Mouse (Mus musculus) mouse trophoblast stem cell (cell line): ENCODE data around the gene Rab40b.
"Not testable (repeated sequence)": the region's sequence is repeated elsewhere in the genome, so short reads cannot be mapped to it uniquely, and the experiment has no call there.

Experiments
- in situ Hi-C, 2 experiments: fragments of 300-500 bp; cut with MseI, MboI; formaldehyde crosslinking; loops; 2 replicates in 1 of 2; 3 replicates in 1 of 2; pipeline ENCODE4 v1.15.1; 2025

Rab40b gene

DNA sequence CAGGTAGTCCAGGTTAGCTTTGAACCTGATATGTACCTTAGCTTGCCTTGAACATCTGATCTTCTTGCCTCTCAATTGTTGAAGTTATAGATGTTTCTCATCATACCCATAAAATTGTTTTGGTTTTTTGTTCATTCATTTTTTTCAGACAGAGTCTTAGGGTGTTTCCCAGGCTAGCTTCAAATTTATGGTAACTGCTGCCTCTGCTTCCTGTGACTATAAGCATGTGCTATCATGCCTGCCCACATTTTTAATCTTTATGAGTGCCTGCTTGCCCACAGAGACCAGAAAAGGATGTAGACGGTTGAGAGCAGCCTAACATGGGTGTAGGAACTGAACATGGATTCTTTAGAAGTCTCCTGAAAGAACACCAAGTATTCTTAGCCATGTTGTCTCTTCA, 19.3 kb downstream of the Rab40b start:
- in situ Hi-C loops = no loop called here

DNA sequence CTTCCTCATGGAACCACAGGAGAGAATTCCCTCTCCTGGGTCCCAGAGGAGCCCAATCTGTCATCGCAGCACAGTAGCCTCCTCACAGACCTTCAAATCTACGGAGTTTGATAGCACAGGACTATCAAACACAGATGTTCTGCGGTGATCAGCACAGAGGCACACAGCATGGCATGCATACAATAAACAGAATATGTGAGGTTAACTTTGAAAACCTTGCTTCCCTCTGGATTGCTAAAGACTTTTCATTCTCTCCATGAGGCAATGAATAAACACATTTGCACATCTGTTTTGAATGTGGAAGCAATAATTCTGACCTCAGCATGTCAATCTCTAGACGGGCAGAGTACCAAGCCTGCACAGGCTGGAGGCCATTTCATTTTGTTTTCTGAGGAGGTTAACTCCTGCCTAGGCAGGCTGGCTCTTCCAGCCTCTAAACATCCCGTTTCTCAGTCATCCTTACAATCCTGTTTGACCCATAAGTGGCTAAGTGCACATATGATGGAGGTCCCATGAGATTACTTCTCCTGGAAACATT, 20.8 kb downstream of the Rab40b start:
- in situ Hi-C loops = no loop called here

DNA sequence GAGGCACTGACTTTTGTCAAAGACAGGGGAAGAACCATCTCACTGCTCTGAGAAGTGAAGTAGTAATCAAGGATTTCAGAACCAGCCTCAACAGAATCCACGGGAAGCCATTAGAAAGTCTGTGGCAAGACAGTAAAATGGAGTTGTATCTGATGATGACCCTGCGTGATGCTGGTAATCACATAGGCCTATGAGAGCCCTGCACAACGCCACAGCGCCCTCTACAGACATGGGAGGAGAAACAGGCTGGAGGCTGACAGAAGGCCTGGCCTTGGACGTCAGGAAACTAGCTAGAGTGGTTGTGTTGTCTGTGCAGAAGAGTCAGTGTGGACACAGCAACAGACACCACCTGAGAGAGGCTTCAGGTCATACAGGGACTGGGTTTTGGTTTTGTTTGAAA, 25.8 kb downstream of the Rab40b start:
- in situ Hi-C loops = no loop called here

DNA sequence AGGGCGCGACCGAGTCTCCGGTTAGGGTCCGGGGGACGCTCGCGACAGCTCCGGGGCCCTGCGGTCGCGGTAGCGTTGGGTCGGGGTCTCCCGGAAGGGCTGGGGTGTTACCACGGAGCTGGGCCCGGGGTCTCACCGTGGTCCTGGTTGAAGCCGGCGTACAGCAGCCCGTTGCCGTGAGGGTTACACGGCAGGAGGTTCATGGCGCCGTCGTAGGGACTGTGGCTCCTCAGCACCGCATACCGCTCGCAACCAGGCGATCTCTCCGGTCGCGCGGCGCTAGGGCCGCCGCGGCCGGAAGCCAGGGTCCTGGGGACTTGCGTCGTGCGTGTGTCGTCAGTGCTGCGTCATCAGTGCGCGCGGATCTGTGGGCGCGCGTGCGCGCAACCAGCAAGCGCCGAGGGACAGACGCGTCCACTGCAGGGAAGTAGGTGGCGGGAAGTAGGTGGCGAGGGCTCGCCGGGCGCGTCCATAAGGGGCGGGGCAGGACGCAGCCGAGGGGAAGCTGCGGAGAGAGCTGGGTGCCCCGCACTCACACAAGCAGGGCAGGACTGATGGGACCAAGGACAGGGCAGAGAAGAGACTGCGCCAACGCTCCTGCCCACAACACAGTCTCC, 33.9 kb downstream of the Rab40b start, which contains the start of gene Wdr45b:
Gene Wdr45b, minus strand, starts transcription at position 355 of the 617 bp plus-strand sequence.
- in situ Hi-C loops = no loop called here

DNA sequence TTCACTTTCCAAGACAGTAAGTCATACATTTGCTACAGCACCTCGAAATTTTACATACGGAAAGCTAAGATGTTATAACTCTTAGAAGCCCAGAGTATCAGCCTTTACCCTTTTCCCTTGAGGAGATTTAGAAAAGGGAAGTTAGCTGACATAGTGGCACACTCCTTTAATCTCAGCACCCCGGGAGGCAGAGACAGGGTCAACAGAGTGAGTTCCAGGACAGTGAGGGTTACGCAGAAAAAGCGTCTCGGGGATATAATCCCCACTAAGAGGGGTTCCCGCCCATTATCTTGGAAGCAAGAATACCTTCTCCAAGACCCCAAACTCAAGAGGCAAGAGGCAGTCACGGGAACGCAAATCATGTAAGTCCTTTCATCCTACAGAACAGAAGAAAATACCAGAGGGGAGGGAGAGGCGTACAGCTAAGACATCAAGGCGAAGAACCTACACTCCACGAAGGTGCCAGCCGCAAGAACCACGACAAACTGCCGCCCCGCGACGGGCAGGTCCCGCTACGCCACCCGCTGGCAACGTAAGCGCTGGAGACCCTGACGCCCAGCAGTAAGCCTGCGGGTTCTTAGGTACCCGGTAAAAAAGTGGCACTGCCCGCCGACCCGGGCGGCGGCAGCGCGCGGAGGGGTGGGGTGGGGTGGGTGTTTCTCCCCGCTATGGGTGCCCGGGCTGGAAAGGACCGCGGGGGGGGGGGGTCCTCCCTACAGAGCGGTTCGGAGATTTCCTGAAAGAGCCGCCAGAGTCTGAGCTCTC, 34.5 kb downstream of the Rab40b start:
- in situ Hi-C loops = no loop called here

DNA sequence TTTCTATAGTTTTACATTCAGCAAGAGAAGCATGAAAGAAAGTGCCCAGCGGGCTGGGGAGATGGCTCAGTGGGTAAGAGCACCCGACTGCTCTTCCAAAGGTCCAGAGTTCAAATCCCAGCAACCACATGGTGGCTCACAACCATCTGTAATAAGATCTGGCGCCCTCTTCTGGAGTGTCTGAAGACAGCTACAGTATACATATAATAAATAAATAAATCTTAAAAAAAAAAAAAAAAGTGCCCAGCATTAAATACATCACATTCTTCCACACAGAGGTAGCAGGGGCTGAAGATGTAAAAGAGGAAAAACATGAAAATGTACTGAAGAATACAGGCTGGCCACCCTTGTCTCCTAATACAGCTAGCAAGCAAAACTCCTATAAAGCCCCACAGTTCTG, 39.3 kb downstream of the Rab40b start:
- in situ Hi-C loops = not testable (repeated sequence)

DNA sequence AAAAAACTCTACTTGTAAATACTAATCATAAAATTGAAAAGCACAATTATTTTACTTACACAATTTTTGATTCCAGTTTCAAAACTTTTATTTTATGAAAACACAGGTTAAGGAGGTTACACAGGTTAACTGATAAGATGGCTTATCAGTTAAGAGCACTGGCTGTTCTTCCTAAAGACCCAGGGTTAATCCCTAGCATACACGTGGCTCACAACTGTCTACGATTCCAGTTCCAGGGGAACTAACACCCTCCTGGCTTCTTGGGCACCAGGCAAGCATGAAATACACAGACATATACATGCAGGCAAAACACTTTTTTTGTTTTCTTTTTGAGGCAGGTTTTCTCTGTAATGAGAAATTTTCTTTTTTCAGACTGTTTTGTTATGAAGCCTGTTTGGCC, 39.9 kb downstream of the Rab40b start:
- in situ Hi-C loops = no loop called here

DNA sequence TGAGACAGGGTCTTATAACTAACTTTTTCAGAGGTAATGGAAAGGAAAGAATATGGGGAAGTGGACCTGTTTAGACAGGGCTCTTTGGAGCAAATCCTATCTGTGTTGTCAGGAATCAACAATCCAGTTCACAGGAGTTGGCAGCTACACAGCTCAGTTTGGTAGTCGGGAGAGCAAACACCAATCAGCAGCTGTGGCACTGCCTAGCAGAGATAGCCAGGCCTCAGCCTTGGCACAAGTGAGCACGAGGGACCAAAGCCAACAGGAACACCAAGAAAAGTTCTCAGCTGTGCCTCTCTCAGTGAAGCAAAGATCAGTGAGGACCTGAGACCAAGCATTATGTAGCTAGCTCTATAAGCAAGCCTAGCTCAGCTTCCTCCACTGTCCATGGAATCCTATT, 41.0 kb downstream of the Rab40b start:
- in situ Hi-C loops = no loop called here

DNA sequence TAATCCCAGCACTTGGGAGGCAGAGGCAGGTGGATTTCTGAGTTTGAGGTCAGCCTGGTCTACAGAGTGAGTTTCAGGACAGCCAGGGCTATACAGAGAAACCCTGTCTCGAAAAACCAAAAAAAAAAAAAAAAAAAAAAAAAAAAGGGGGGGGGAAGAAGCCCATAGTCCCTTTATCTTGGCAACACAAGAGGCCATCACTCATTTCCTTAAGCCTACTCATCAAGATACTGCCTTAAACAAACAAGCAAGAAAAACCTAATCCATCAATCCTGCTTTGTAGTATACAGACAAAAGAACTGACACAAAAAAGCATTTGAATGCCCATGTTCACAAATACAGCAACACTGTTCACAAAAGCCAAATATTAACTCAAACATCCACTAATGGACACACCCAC, 45.6 kb downstream of the Rab40b start:
- in situ Hi-C loops = not testable (repeated sequence)

DNA sequence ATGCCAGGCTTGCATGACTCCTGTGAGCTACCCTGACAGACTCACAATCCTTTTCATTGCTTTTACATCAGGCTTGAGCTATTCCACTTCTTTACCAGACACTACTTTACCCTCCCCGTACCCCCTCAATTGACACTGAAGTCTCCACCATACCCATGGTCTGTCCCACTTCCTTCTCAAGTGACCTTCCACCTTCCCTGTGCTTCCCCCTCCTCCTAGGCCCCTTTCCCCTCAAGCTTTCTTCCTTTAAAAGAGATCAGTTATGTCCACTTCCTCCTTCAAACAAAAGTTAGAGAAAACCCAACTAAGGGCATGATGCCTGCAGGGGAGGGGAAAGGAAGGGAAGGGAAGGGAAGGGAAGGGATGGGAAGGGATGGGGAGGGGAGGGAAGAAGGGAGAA, 47.8 kb downstream of the Rab40b start:
- in situ Hi-C loops = no loop called here

DNA sequence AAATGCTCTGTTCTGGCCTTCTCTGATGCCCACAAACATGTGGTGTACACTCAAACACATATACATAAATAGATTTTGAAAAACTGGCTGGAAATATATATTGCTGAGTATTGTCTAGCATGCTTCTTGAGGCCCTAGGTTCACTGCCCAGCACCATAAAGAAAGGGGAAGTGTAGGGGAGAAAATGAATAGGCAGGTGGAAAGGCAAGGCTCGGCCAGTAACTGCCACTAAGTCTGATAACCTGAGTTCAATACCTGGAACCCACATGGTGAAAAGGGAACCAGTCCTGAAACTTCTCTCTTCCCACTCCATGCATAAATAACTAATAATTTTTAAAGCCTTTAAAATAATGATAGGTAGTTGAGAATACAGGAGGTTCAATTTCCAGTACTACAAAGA, 48.4 kb downstream of the Rab40b start:
- in situ Hi-C loops = no loop called here

DNA sequence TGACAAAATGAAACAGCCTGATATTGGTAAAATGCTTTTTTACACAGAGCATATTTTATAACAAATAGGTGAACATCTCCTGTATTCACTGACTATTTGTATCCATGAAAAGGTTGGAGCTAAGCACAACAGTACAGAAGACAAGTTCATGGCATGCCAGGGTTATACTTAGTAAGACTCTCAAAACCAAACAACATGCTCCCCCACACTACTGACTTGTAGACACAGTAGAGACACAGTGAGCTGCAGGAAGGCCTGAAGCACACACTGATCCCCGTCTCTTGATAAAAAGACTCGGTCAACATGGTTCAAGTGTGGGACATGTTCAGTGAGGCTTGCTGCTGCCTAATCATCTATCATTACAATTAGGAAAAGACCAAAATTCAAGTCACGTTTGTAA, 56.4 kb downstream of the Rab40b start:
- in situ Hi-C loops = no loop called here

DNA sequence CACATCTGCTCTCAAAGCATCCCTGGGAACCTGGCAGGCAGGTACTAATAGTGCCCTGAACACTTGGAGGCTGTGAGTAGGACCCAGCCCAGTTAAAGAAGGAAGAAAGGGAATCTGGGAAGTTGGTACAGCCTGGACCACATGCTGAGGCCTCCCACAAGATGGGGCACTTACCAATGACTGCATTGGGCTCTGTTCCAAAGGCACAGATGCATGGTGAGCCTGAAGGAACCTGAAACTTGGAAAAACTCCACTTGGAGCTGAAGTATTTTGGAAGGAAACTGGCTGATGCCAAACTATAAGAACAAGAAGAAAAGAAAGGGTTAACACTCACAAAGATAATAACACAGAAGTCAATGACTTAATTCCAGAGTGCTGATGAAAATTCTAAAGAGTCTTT, 59.4 kb downstream of the Rab40b start:
- in situ Hi-C loops = no loop called here

DNA sequence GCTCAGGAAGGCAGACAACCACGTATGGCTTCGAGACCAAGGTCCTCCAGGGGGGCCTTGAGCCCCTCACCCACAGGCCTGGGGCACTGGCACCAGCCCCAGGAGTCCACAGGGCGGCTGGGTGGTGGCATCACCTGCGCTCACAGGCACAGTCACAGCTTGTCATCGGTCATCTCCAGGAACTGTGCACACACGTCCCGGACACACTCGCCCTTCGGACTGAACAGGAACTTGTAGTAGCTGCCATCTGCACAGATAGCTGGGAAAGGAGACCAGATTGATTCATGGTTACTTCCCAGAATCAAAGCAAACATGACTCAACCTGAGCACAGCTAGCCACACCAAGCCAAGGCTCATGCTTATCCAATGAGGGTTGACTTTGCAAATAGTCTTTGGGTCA, 59.8 kb downstream of the Rab40b start:
- in situ Hi-C loops = no loop called here

DNA sequence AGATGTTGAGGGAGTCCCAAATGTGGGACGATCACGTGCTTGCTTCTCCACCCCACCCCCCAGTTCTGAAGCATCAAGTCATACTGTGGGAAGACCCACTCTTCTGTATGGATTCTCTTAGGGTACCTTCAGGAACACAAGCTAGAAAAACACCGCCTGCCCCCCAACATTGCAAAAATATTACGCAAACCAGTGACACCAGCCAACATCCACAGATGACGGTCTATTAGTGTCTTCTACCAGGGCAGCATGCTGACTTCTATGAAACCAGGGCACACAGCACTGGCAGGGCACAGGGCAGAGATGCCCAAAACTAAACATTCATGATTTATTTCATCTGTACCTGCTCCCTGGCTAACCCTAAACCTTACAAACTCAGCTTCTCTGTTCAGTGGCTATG, 61.4 kb downstream of the Rab40b start:
- in situ Hi-C loops = no loop called here

DNA sequence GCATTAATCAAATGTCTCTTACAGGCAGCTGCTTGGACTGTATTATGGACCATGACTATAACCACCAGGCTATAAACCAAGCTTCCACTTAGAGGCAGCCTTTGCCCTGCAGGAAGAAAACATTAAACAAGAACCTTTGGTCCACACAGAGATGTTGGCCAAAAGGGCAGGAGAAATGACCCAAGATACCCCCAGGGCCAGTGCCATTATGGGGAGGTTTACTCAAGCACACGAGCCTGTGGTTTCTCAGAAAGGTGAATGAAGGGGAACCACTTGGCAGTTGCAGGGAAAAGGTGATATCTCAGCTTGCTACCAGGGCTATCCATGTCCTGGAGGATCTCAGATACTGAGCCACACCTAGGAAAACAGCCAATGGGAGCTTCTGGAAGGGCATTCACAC, 62.0 kb downstream of the Rab40b start:
- in situ Hi-C loops = no loop called here

DNA sequence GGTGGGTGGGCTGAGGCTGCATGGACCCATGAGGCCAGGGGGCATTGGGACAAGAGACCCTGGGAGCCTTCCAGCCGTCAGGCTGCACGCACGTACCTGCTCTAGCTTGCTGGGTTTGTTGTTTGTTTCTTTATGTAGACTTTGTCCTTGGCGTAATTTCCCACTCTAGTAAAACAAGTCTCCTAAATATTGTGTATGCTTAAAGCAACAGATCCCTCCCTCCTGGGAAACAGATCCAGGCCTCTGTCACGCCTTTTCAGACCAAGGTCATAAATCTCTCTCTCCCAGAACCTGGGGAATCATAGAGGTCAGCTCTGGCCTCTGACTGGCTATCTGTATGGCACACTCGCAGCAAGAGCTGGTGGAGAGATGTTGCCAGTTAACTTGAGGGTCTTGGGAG, 80.3 kb downstream of the Rab40b start:
- in situ Hi-C loops = not testable (repeated sequence)

DNA sequence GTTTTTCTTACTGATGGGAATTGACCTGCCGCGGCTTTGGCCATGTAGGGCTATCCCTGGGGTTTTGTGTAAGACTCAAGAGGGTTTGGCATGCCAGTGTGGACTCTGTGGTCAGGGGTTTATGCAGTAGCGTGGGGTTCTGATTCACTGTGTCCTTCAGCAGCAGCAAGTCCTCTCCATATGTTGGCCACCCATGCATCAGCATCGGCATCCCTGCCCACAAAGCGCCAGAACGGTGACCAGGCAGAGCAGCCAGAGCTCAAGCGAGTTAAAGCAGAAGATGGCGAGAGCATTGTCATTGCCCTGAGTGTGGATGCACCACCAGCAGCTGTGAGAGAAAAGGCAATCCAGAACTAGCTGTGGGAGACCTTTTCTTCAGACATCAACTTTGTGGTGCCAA, 81.4 kb downstream of the Rab40b start:
- in situ Hi-C loops = no loop called here
